Mouse (Mus musculus): ENCODE data around the gene Ddt.

The Ddt gene

GRCm38 (mm10) chr10:75772795-75773664 lies at the start of gene Ddt:
Gene Ddt, minus strand, starts transcription at chr10:75773414.
- DNase-seq (ENCODE audit: low read depth), result peak; percentile 70

GRCm38 (mm10) chr10:75822443-75822842 lies 49.2 kb upstream of the Ddt start, which contains the start of gene Gstt4:
Gene Gstt4, minus strand, starts transcription at chr10:75822543.
- DNase-seq (ENCODE audit: low read depth), result no peak

GRCm38 (mm10) chr10:75819882-75820281 lies 46.7 kb upstream of the Ddt start:
- DNase-seq (ENCODE audit: low read depth), result no peak

GRCm38 (mm10) chr10:75818641-75819040 lies 45.4 kb upstream of the Ddt start:
- DNase-seq (ENCODE audit: low read depth), result no peak

GRCm38 (mm10) chr10:75804217-75804616 lies 31.0 kb upstream of the Ddt start:
- no peak for DNase-seq (ENCODE audit: low read depth)

GRCm38 (mm10) chr10:75798176-75798696 lies 25.0 kb upstream of the Ddt start, which contains the start of gene Gstt1:
Gene Gstt1, minus strand, starts transcription at chr10:75798584.
- DNase-seq (ENCODE audit: low read depth), result no peak

- no peak for DNase-seq (ENCODE audit: low read depth)
Observed at GRCm38 (mm10) chr10:75797619-75798175, 24.5 kb upstream of the Ddt start.

GRCm38 (mm10) chr10:75796731-75797516 lies 23.7 kb upstream of the Ddt start:
- DNase-seq (ENCODE audit: low read depth), result no peak

GRCm38 (mm10) chr10:75794880-75795279 lies 21.7 kb upstream of the Ddt start:
- no peak for DNase-seq (ENCODE audit: low read depth)

- no peak for DNase-seq (ENCODE audit: low read depth)
Observed at GRCm38 (mm10) chr10:75790773-75791172, 17.6 kb upstream of the Ddt start.

- DNase-seq (ENCODE audit: low read depth), result no peak
Observed at GRCm38 (mm10) chr10:75789841-75790240, 16.6 kb upstream of the Ddt start.

GRCm38 (mm10) chr10:75789081-75789735 lies 16.0 kb upstream of the Ddt start:
- DNase-seq (ENCODE audit: low read depth), result no peak

- DNase-seq (ENCODE audit: low read depth), result no peak
Observed at GRCm38 (mm10) chr10:75788277-75788676, 15.1 kb upstream of the Ddt start.

GRCm38 (mm10) chr10:75785442-75785841 lies 12.2 kb upstream of the Ddt start:
- DNase-seq (ENCODE audit: low read depth), result no peak

GRCm38 (mm10) chr10:75780769-75781578 lies 7.8 kb upstream of the Ddt start, which contains the start of the genes Gm20441 and Gstt3:
Gene Gm20441, minus strand, starts transcription at chr10:75780954.
Gene Gstt3, minus strand, starts transcription at chr10:75781414.
- DNase-seq (ENCODE audit: low read depth), result peak; percentile 42

- DNase-seq (ENCODE audit: low read depth), result no peak
Observed at GRCm38 (mm10) chr10:75779206-75780174, 6.3 kb upstream of the Ddt start.

GRCm38 (mm10) chr10:75777885-75778284 lies 4.7 kb upstream of the Ddt start:
- no peak for DNase-seq (ENCODE audit: low read depth)

GRCm38 (mm10) chr10:75776562-75776961 lies 3.3 kb upstream of the Ddt start:
- no peak for DNase-seq (ENCODE audit: low read depth)

- DNase-seq (ENCODE audit: low read depth), result no peak
Observed at GRCm38 (mm10) chr10:75774587-75774986, 1.4 kb upstream of the Ddt start.

- no peak for DNase-seq (ENCODE audit: low read depth)
Observed at GRCm38 (mm10) chr10:75774102-75774501, 888 bp upstream of the Ddt start.

Measured in c-Kit-positive CD71-negative TER-119-negative erythroid progenitor cells, embryonic 14.5 days (primary cell).